11 mouse cellular contexts compared by ENCODE assay signal in genomic region chr8:113851655-113852054, GRCm38 (mm10). TPM values are rescaled to one million over a fixed set of nuclear protein-coding genes. Genes with fewer than 3 reads are reported as not detected.
DNase-seq lines count a peak whose midpoint lies in the region; ATAC-seq and TF ChIP-seq lines count a peak whose summit lies in the region.
"Had no signal": no experiment of that assay in that cellular context is flagged by ENCODE, and none has a peak within 500 bp of the region (broad histone marks: within the 10 kb centered on the region; RNA-seq: fewer than 3 reads in every experiment).

No protein-coding gene starts in this region.

- H3K27ac ChIP-seq in heart, adult 2 months, result no peak overlapping the region
- no peak overlapping the region for H3K27ac ChIP-seq in lung, embryonic 14.5 days (ENCODE audit: low read depth)
- H3K27ac ChIP-seq: embryonic facial prominence, embryonic 13.5 days had no signal

- no peak overlapping the region for H3K9ac ChIP-seq in heart, adult 2 months (ENCODE audit: low read depth, low read length)
- no peak overlapping the region for H3K9ac ChIP-seq in lung, embryonic 14.5 days
- H3K9ac ChIP-seq: embryonic facial prominence, embryonic 13.5 days had no signal

- no peak for DNase-seq in heart, adult 2 months
- DNase-seq in heart, postnatal 10 days, result no peak
- DNase-seq in lung, embryonic 14.5 days, result peak; percentile 64
- no peak for DNase-seq in lung, postnatal 4 days
- peak; percentile 40 for DNase-seq in NIH3T3 (ENCODE audit: low read depth)
- DNase-seq in left cerebral cortex, postnatal 14 days (ENCODE audit: low spot score in 2 of 2), result no peak
- DNase-seq in urinary bladder, postnatal 36 days (ENCODE audit: low spot score in 2 of 2), result no peak
- DNase-seq: kidney, adult 18-20 months had no signal

- 39% methylated on average over 4 of the region's 4 CpGs for WGBS in heart, adult 2 months
- WGBS in lung, embryonic 14.5 days, result 49% methylated on average over 4 of the region's 4 CpGs

- no peaks in the 10 kb centered on the region for H3K36me3 ChIP-seq in heart, adult 2 months (ENCODE audit: control insufficient read depth, insufficient read depth, low read length)
- no peaks in the 10 kb centered on the region for H3K36me3 ChIP-seq in lung, embryonic 14.5 days (ENCODE audit: insufficient read depth)
- H3K36me3 ChIP-seq: embryonic facial prominence, embryonic 13.5 days had no signal

- no peak for TF ChIP-seq EP300 in heart, adult 2 months (IDR thresholded peaks at IDR 0.05; ENCODE audit: insufficient read depth, low read depth, low read length)

- TF ChIP-seq POLR2A in heart, adult 2 months (IDR thresholded peaks at IDR 0.05; ENCODE audit: insufficient read depth, low read depth, low read length), result no peak

- H3K4me2 ChIP-seq in lung, embryonic 14.5 days, result no peak overlapping the region
- H3K4me2 ChIP-seq: embryonic facial prominence, embryonic 13.5 days had no signal

- H3K4me1 ChIP-seq in heart, adult 2 months (ENCODE audit: control insufficient read depth, insufficient read depth, low read length), result peaks cover 2% of the 10 kb centered on the region
- H3K4me1 ChIP-seq in lung, embryonic 14.5 days (ENCODE audit: insufficient read depth), result no peaks in the 10 kb centered on the region

- TF ChIP-seq CTCF in heart, adult 2 months (IDR thresholded peaks at IDR 0.05), result peak; percentile 94
- TF ChIP-seq CTCF in lung, embryonic 14.5 days (IDR thresholded peaks at IDR 0.05; ENCODE audit: low read depth), result peak; percentile 81

- no peak overlapping the region for H3K4me3 ChIP-seq in heart, adult 2 months
- no peak overlapping the region for H3K4me3 ChIP-seq in lung, embryonic 14.5 days (ENCODE audit: low read depth, low read length)
- H3K4me3 ChIP-seq: embryonic facial prominence, embryonic 13.5 days had no signal

- intact Hi-C loops in heart, adult 2 months (cut with DNase I), result loop anchor here (1.0 to 10.0 kb wide), 3 partner anchors 133 to 211 kb away; no protein-coding TSS in a partner anchor
- intact Hi-C loops in heart, postnatal 10 days (cut with DNase I), result loop anchor here (5.0 to 10.0 kb wide), 3 partner anchors 131 to 211 kb away; no protein-coding TSS in a partner anchor
- intact Hi-C loops in left cerebral cortex, postnatal 14 days (cut with DNase I), result no loop called here

- H3K79me2 ChIP-seq in heart, adult 2 months (replicated peaks; ENCODE audit: control insufficient read depth, insufficient read depth, low read length), result no peaks in the 10 kb centered on the region

- ATAC-seq in lung, embryonic 14.5 days (ENCODE audit: insufficient read depth), result no peak
- ATAC-seq in megakaryocyte progenitor cell, adult 5-6 weeks (replicated peaks; ENCODE audit: poor library complexity), result peak; percentile 60; the same call in 1 of the 2 replicates

- no peaks in the 10 kb centered on the region for H3K9me3 ChIP-seq in lung, embryonic 14.5 days (ENCODE audit: low read depth, low read length)

- H3K27me3 ChIP-seq in heart, adult 2 months (ENCODE audit: control insufficient read depth, insufficient read depth, low read length), result peaks cover 8% of the 10 kb centered on the region
- H3K27me3 ChIP-seq in lung, embryonic 14.5 days (ENCODE audit: insufficient read depth, low read length), result peaks cover 35% of the 10 kb centered on the region

RNA-seq across cellular contexts. Expression of gene Adamts18, which starts 3.1 kb away (rescaled TPM):
- total RNA-seq in heart, adult 2 months (2021), result not detected
- 0.04 TPM in 1 of 2 replicates, not detected in the other for polyA plus RNA-seq in heart, adult 2 months (2012; rRNA removed)
- under 1 TPM in 1 of 2 experiments, not detected in 1; 0.10 TPM for total RNA-seq in heart, postnatal 10 days (2021)
- 11.5 and 13.1 TPM in 2 replicates for polyA plus RNA-seq in lung, embryonic 14.5 days (2014; fragmentation: Nextera tagmentation; extraction: Ambion mirVana)
- not detected in 2 replicates for total RNA-seq in megakaryocyte progenitor cell, adult 5-6 weeks (2015)
- total RNA-seq in megakaryocyte progenitor cell, adult 5-6 weeks (2017), result not detected in 2 replicates
- total RNA-seq in left cerebral cortex, postnatal 14 days (2021), result 1 to 10 TPM; 3.7 to 5.0 TPM
- total RNA-seq: monocyte, adult 5-6 weeks had no signal

Comparison
In these comparisons a context has a peak if more than half of its experiments do, and no peak if none do; other contexts are left out.
1. DNase-seq: peak in lung, embryonic 14.5 days (single experiment) and NIH3T3 (single experiment); none in heart, adult 2 months (0 of 2), heart, postnatal 10 days (0 of 2), lung, postnatal 4 days (0 of 2), left cerebral cortex, postnatal 14 days (0 of 2) and urinary bladder, postnatal 36 days (0 of 2).
2. RNA of gene Adamts18, which starts 3.1 kb away (total RNA-seq): 3.7 to 5.0 TPM in left cerebral cortex, postnatal 14 days; 0.10 TPM in heart, postnatal 10 days, not detected in heart, adult 2 months and not detected in megakaryocyte progenitor cell, adult 5-6 weeks; every median in the first group is over 4 times any median in the second.